Mouse (Mus musculus): ENCODE data around the gene Speg. TPM values are rescaled to one million over a fixed set of nuclear protein-coding genes. Genes with fewer than 3 reads are reported as not detected.

Speg gene
- polyA plus RNA-seq, 1 experiment from 2014 or later, result 73.0 TPM

GRCm38 (mm10) chr1:75344291-75345035 is 30.6 kb upstream of the Speg start:
- CTCF ChIA-PET, result interaction anchor here (0.6 to 5.4 kb wide), 15 partner anchors 8 to 237 kb away, joined by 3 to 45 read pairs (median 7); partner anchors contain the start of genes Des and Dnpep

GRCm38 (mm10) chr1:75345036-75345935 is 29.8 kb upstream of the Speg start:
- H3K27me3 ChIP-seq, result no peaks in the 10 kb centered on the region
- ChIA-PET CTCF (interaction anchor here (1.0 to 5.4 kb wide), 8 partner anchors 8 to 122 kb away, joined by 3 to 45 read pairs (median 10); no protein-coding TSS in a partner anchor), POLR2A (interaction anchor here (0.9 to 1.2 kb wide), 2 partner anchors 95 to 118 kb away, joined by 3 read pairs; no protein-coding TSS in a partner anchor)
- no peak for TF ChIP-seq CTCF (IDR thresholded peaks at IDR 0.05)
- in situ Hi-C loops (cut with MboI; ENCODE audit: low pct_unique_long_range_greater_than_20kb), result loop anchor here (10.0 kb wide), 1 partner anchor 210 kb away; no protein-coding TSS in a partner anchor
- ATAC-seq (no peak), DNase-seq (ENCODE audit: low read depth, low spot score) (no peak)

More at GRCm38 (mm10) chr1:75344291-75345035, 30.6 kb upstream of the Speg start:
- no peak for ATAC-seq
- TF ChIP-seq CTCF (IDR thresholded peaks at IDR 0.05), result no peak
- no peaks in the 10 kb centered on the region for H3K27me3 ChIP-seq
- in situ Hi-C loops (cut with MboI; ENCODE audit: low pct_unique_long_range_greater_than_20kb), result loop anchor here (5.0 to 10.0 kb wide), 2 partner anchors 123 to 210 kb away; no protein-coding TSS in a partner anchor
- POLR2A ChIA-PET, result interaction anchor here (0.6 to 1.2 kb wide), 4 partner anchors 96 to 703 kb away, joined by 3 to 6 read pairs (median 3); no protein-coding TSS in a partner anchor
- no peak for DNase-seq (ENCODE audit: low read depth, low spot score)

GRCm38 (mm10) chr1:75347279-75347678 is 27.8 kb upstream of the Speg start:
- POLR2A ChIA-PET, result interaction anchor here (0.5 to 0.7 kb wide), 2 partner anchors 23 to 110 kb away, joined by 3 read pairs; no protein-coding TSS in a partner anchor
- TF ChIP-seq CTCF (IDR thresholded peaks at IDR 0.05), result no peak
- H3K27me3 ChIP-seq, result no peaks in the 10 kb centered on the region
- in situ Hi-C loops (cut with MboI; ENCODE audit: low pct_unique_long_range_greater_than_20kb), result loop anchor here (10.0 kb wide), 1 partner anchor 208 kb away; no protein-coding TSS in a partner anchor
- CTCF ChIA-PET, result interaction anchor here (0.8 to 2.7 kb wide), 2 partner anchors 9 to 120 kb away, joined by 3 to 12 read pairs; no protein-coding TSS in a partner anchor
- ATAC-seq (peak; percentile 41), DNase-seq (ENCODE audit: low read depth, low spot score) (peak; percentile 51)

DNA sequence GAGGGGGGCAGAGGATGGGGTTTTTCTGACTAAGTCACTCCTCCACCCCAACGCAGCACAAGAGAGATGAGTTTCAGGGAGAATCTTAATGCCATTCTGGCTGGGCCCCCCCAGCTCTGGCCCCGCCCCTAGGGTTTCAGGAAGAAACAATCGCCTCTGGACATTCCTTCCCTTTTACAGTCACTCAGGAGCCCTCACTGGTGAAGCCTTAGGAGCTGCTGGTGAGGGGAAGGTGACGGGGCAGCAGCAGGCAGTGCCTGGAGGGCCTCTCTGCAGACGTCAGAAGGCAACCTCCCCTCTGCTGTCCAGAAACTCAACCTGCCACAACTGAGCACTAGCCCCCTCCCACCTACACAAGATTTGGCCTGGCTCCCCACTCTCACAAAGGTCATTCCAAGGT is 25.8 kb upstream of the Speg start:
- in situ Hi-C loops (cut with MboI; ENCODE audit: low pct_unique_long_range_greater_than_20kb), result loop anchor here (10.0 kb wide), 1 partner anchor 206 kb away; no protein-coding TSS in a partner anchor
- no peak for DNase-seq (ENCODE audit: low read depth, low spot score)
- TF ChIP-seq CTCF (IDR thresholded peaks at IDR 0.05), result no peak
- CTCF ChIA-PET, result interaction anchor here (1.4 kb wide), 1 partner anchor 22 kb away, joined by 3 read pairs; no protein-coding TSS in a partner anchor
- no peaks in the 10 kb centered on the region for H3K27me3 ChIP-seq
- ATAC-seq, result no peak
- POLR2A ChIA-PET, result no interaction called here

DNA sequence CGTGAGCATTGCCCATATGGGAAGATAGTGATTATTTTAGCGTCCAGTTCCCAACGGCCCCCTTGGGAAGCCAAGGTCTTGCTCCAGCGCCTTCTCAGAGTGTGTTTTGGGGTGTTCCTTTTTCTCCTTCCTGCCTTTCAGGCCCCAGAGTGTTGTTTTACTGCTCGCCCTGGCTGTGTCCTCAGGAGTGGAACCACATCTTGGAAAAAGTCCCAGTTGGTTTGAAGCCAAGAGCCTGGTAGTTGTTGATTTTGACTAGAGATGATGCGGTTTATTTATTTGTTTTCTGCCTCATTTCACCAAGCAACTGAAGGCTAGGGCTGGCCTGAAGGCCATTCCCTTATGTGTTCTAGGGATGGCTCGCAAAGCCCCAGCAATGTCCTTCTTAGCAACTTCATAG is 17.8 kb upstream of the Speg start:
- ChIA-PET POLR2A (interaction anchor here (0.9 kb wide), 1 partner anchor 24 kb away, joined by 3 read pairs; no protein-coding TSS in a partner anchor), CTCF (interaction anchor here (1.1 to 3.0 kb wide), 3 partner anchors 14 to 89 kb away, joined by 3 to 14 read pairs (median 6); partner anchors contain the start of gene Gmppa)
- no peaks in the 10 kb centered on the region for H3K27me3 ChIP-seq
- DNase-seq (ENCODE audit: low read depth, low spot score) (peak; percentile 71), ATAC-seq (peak; percentile 46)
- TF ChIP-seq CTCF (IDR thresholded peaks at IDR 0.05), result no peak
- in situ Hi-C loops (cut with MboI; ENCODE audit: low pct_unique_long_range_greater_than_20kb), result no loop called here

GRCm38 (mm10) chr1:75358009-75358408 is 17.1 kb upstream of the Speg start:
- ATAC-seq (no peak), DNase-seq (ENCODE audit: low read depth, low spot score) (no peak)
- ChIA-PET POLR2A (no interaction called here), CTCF (interaction anchor here (1.3 to 3.0 kb wide), 3 partner anchors 14 to 105 kb away, joined by 3 to 14 read pairs (median 4); no protein-coding TSS in a partner anchor)
- in situ Hi-C loops (cut with MboI; ENCODE audit: low pct_unique_long_range_greater_than_20kb), result no loop called here
- TF ChIP-seq CTCF (IDR thresholded peaks at IDR 0.05), result no peak
- H3K27me3 ChIP-seq, result no peaks in the 10 kb centered on the region

GRCm38 (mm10) chr1:75359346-75359745 is 15.8 kb upstream of the Speg start:
- ChIA-PET CTCF (interaction anchor here (0.7 to 3.0 kb wide), 5 partner anchors 11 to 104 kb away, joined by 3 to 14 read pairs (median 4); no protein-coding TSS in a partner anchor), POLR2A (interaction anchor here (0.6 kb wide), 1 partner anchor 93 kb away, joined by 3 read pairs; no protein-coding TSS in a partner anchor)
- in situ Hi-C loops (cut with MboI; ENCODE audit: low pct_unique_long_range_greater_than_20kb), result no loop called here
- ATAC-seq, result no peak
- TF ChIP-seq CTCF (IDR thresholded peaks at IDR 0.05), result no peak
- DNase-seq (ENCODE audit: low read depth, low spot score), result no peak
- no peaks in the 10 kb centered on the region for H3K27me3 ChIP-seq

GRCm38 (mm10) chr1:75360112-75361031 is 14.7 kb upstream of the Speg start, which contains the start of gene Des:
Gene Des, plus strand, starts transcription at chr1:75360329.
- ATAC-seq (no peak), DNase-seq (ENCODE audit: low read depth, low spot score) (no peak)
- ChIA-PET POLR2A (no interaction called here), CTCF (interaction anchor here (1.2 to 1.8 kb wide), 2 partner anchors 10 to 17 kb away, joined by 4 to 5 read pairs; no protein-coding TSS in a partner anchor)
- H3K27me3 ChIP-seq, result no peaks in the 10 kb centered on the region
- no peak for TF ChIP-seq CTCF (IDR thresholded peaks at IDR 0.05)
- in situ Hi-C loops (cut with MboI; ENCODE audit: low pct_unique_long_range_greater_than_20kb), result no loop called here

DNA sequence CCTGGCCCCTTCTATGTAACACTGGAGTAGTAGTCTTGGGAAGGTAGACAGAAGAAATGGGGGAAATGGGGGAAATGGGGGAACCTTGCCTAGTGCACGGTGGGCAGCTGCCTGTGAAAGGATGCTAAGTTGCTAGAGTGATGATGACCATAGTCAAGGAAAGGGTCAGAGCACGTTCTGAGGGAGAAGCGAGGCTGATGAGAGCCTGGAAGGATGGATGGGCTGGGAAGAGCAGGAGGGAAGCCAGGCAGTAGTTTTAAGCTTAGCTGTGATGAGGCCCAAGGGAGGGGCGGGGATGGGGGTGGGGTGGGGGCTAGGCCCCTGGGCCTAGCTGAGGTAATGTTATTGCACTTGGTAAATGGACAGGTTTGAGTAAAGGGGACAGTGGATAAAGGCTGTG is 14.0 kb upstream of the Speg start:
- TF ChIP-seq CTCF (IDR thresholded peaks at IDR 0.05), result no peak
- POLR2A ChIA-PET, result no interaction called here
- DNase-seq (ENCODE audit: low read depth, low spot score) (no peak), ATAC-seq (no peak)
- CTCF ChIA-PET, result interaction anchor here (1.2 kb wide), 1 partner anchor 18 kb away, joined by 5 read pairs; no protein-coding TSS in a partner anchor
- in situ Hi-C loops (cut with MboI; ENCODE audit: low pct_unique_long_range_greater_than_20kb), result no loop called here
- H3K27me3 ChIP-seq, result no peaks in the 10 kb centered on the region
